Mouse (Mus musculus): ENCODE measurements around the gene Irf4.

DNA sequence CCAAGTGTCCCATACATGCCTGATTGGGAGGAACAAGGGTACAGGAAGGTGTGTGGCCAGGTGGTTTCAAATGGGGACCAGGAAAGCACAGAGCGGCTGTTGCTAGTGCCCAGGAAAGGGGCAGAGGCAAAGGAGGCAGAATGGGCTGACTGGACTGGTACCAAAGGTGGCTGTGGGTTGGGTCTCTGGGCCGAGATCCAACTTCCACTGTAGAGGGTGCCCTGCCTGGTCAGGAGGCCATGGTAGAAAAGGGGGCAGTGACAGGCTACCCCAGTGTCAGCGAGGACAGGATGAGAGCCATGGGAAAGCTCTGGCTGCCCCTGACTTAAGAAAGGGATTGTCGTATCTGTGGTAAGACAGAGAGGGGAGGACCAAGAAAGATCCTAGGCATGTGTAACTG is 44.2 kb downstream of the Irf4 start:
- TF ChIP-seq CTCF (IDR thresholded peaks at IDR 0.05; ENCODE audit: control insufficient read depth, insufficient read depth, low read length): no peak
- TF ChIP-seq POLR2A (IDR thresholded peaks at IDR 0.05; ENCODE audit: borderline replicate concordance, control insufficient read depth, low read depth, low read length): no peak

Data from bone marrow, adult 2 months (tissue).